Mouse (Mus musculus) c-Kit-positive CD71-negative TER-119-negative erythroid progenitor cells, embryonic 14.5 days (primary cell): ENCODE results near the gene Omp.

ENCODE experiments used
- DNase-seq: peaks from one replicate; pipeline ENCODE4 v3.0.0-alpha.2; 2013; ENCODE audit warnings: low read depth

Omp gene

GRCm38 (mm10) chr7:98171141-98172073 is 26.1 kb upstream of the Omp start:
- DNase-seq = peak; percentile 52

DNA sequence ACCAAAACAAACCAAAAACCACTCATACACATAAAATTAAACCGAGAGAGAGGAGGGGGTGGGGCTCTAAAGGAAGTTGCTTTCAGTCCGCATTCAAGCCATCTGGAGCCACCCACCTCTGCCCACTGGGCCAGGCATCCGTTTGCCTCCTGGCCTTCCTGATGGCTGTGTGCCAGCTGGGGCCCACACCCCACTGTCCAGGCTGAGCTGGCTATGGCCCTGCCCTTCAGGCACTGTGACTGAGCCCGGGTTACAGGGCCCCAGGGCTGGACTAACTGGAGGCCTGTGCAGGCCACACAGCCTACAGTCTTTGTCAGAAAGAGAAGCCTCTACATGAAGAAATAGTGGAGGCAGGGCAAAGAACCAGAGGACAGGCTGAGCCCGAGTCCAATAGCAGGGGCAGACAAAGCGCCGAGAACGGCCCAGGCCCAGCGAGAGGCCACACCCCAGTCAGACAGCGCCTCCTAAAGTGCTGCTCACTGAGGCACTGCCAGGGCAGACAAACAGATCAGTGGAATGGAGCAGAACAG is 19.8 kb upstream of the Omp start:
- DNase-seq = no peak

DNA sequence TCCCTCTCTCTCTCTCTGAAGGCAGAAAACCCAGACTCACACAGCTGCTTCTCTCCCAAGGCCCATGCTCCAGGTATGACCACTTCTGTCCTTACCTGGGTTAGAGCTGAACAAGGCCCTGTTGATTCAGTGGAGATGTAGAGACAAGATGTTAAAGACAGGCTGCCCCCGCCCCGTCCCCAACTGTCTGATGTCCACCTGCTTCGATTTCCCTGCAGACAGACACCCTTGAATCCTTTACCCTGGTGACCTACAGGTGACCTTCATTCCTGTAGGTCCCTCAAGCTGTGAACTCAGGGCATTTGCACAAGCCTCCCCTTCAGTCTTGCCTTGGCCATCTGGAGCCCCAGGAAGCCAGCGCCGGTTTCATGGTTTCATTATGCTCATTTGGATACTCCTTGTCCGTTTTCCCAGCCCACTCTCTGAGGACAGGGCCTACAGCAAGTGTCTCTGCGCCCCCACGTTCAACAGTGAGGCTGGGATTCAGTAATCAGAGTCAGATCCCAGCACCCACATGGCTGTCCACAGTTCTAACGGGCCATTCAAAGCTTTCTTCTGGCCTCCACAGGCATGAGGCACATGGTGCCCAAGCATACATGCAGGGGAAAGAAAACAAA is 19.2 kb upstream of the Omp start:
- DNase-seq = no peak

- DNase-seq = no peak
Observed at GRCm38 (mm10) chr7:98163700-98164099, 18.4 kb upstream of the Omp start.

- no peak for DNase-seq
Observed at GRCm38 (mm10) chr7:98162239-98162638, 16.9 kb upstream of the Omp start.

- DNase-seq = no peak
Observed at GRCm38 (mm10) chr7:98160041-98160740, 14.9 kb upstream of the Omp start.

DNA sequence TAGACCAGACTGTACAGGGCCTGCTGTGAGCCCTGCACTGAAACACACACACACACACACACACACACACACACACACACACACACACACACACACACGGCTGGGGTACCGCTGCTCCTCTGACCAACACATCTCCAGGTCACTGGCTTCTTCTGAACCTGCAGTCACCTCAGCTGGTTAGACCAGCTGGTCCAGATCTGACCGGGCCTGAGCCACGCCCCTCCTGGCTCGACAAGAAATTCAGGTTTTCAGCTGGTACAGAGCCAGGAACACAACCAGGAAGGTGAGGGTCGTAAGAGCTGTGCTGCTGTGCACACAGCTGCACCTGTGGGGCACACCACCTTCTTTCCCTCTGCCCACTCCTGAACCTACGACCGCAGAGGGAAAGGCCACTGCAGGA is 13.2 kb upstream of the Omp start:
- DNase-seq = no peak

DNA sequence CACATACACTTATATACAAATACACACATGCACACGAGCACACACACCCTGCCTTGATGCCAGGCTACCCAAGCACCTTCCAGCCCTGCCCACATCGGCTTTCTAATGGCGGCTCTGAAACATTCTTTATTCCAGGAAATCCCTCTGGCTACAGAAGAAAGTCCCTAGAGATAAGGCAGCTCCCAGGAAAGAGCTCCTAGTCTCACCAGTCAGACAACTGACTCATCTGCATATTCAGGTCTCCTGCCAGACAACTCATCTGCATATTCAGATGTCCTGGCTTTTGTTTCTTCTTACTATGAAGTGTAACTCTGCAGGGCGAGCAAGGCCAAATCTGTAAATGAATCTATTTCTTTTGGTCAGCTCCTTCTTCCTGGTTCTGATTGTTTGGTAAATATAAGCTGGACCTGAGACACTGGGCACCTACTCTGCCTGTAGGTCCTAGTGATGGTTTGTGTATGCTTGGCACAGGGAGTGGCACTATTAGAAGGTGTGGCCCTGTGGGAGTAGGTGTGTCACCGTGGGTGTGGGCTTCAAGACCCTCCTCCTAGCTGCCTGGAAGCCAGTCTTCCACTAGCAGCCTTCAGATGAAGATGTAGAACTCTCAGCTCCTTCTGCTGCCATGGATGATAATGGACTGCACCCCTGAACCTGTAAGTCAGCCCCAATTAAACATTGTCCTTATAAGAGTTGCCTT is 12.5 kb upstream of the Omp start:
- DNase-seq = no peak

GRCm38 (mm10) chr7:98156280-98156665 is 11.0 kb upstream of the Omp start:
- DNase-seq = no peak

GRCm38 (mm10) chr7:98155546-98156279 is 10.4 kb upstream of the Omp start:
- DNase-seq = no peak

GRCm38 (mm10) chr7:98153892-98154291 is 8.6 kb upstream of the Omp start:
- DNase-seq = no peak

DNA sequence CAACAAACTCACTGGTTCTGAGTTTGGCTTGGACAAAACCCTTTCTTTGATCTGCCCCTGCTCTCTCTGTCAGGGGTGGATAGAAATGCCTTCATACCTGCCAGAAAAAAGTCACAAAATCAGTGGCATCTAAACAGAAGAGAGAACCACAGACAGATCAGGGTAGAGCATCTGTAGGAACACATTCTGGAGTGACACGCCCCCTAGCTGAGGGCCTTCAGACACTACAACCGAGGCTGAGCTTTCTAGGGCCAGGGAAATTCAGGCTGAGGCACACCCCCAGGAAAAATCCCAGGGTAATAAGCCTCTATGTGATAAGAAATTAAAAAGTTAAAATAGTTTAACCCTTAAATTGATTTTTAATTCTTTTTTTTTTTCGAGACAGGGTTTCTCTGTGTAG is 8.0 kb upstream of the Omp start:
- no peak for DNase-seq

DNA sequence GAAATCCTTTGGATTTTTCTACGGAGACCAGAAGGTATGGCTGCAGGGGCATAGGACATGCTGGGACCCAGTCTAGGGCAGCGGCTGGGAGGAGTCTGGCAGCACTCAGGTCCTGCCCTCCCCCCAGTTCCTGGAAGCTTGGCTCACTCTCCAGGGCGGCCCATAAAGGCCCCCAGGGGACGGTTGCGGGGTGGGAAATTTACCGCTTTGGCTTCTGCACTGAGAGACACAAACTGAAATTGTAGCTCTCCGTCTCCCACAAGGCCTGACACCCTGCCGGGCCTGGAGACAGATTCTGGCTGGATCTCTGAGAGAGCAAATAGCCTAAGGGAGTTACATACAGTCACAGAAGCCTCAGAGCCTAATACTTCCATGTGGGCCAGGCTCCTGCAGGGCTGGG is 7.1 kb upstream of the Omp start:
- DNase-seq = no peak

- DNase-seq = no peak
Observed at GRCm38 (mm10) chr7:98150525-98150924, 5.2 kb upstream of the Omp start.

- DNase-seq = no peak
Observed at GRCm38 (mm10) chr7:98149802-98150201, 4.5 kb upstream of the Omp start.

DNA sequence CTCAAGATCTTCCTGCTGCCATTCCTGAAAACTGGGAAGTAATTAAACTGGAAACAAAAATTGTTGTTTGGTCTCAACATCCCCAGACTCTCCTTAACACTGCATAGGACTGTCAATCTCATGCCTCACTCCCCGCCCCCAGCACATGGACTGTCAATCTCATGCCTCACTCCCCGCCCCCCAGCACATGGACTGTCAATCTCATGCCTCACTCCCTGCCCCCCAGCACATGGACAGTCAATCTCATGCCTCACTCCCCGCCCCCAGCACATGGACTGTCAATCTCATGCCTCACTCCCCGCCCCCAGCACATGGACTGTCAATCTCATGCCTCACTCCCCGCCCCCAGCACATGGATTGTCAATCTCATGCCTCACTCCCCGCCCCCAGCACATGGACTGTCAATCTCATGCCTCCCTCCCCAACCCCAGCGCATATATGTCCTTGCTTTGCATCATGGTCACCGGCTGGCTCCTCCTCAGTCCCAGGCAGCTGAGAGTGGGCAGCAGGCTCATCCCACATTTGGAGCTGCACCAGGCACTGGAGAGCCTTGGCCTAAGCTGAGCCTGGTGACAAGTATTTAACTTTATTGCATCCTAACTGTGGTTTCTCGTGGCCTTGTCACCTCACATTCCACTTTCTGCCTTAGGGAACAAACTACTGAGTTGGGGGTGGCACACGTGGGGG is 3.6 kb upstream of the Omp start:
- DNase-seq = no peak

DNA sequence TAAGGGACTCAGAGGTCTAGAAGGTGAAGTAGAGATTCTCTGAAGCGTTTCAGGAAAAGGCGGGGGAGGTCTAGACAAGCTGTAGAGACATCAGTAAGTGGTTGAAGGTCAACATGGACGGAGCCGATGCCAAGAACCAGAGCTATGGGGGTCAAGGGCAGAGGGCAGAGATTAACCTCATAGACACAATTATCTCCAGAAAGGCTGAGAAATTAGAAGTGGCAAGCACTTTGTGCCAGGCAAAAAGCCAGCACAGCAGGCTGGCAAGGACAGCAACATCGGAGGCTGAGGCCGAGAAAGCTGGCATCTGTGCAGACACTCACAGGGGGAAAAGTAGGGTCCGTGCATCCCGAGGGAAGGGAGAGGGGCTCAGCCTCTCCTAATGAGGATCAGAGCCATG is 2.5 kb upstream of the Omp start:
- no peak for DNase-seq

GRCm38 (mm10) chr7:98146447-98146845 is 1.1 kb upstream of the Omp start:
- DNase-seq = no peak

DNA sequence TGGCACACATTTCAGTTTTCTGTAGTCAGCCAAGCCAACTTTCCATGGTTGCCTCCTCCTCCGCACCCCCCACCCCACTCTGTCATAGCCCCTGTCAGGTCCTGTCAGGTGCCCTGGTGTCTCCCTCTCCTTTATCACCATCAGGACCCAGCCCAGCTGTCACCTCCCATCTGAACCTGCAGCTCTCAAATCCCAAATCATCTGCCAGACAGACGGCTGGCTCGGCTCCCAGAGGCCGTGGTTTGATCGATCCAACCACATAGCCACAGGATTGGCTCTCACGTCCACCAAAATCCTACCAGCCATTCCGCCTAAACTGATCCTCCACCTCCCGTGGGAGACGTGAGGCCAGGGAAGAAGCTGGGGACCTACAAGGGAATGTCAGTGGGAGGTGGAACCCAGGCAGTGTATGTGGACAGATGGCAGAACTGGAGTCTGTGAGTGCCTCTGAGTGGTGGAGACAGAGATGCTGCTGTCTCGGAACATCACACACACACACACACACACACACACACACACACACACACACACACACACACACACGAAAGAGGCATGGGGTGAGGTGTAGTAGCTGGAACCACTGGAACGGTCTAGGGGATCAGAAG is 642 bp upstream of the Omp start:
- no peak for DNase-seq

- DNase-seq = no peak
Observed at GRCm38 (mm10) chr7:98142648-98143047, 2.7 kb downstream of the Omp start.
